Mouse (Mus musculus) splenic B cell, adult 2 months (primary cell): ENCODE results near the gene Calm4.
"Not testable (repeated sequence)": the region's sequence is repeated elsewhere in the genome, so short reads cannot be mapped to it uniquely, and the experiment has no call there.

Experiments
- DNase-seq: peaks from one replicate; pipeline ENCODE4 v3.0.0-alpha.2; 2011; ENCODE audit warnings: low read depth, low spot score
- H3K27me3 ChIP-seq: 2 replicates; pipeline ENCODE4 v1.6.1; 2012; ENCODE audit warnings: mild to moderate bottlenecking, low read length, moderate library complexity, mixed read lengths; ENCODE audit not compliant: control insufficient read depth, poor library complexity, insufficient read depth, severe bottlenecking
- H3K36me3 ChIP-seq: 2 replicates; pipeline ENCODE4 v1.6.1; 2012; ENCODE audit warnings: mild to moderate bottlenecking, low read length, moderate library complexity, mixed read lengths; ENCODE audit not compliant: control insufficient read depth, poor library complexity, insufficient read depth, severe bottlenecking

Gene Calm4

DNA sequence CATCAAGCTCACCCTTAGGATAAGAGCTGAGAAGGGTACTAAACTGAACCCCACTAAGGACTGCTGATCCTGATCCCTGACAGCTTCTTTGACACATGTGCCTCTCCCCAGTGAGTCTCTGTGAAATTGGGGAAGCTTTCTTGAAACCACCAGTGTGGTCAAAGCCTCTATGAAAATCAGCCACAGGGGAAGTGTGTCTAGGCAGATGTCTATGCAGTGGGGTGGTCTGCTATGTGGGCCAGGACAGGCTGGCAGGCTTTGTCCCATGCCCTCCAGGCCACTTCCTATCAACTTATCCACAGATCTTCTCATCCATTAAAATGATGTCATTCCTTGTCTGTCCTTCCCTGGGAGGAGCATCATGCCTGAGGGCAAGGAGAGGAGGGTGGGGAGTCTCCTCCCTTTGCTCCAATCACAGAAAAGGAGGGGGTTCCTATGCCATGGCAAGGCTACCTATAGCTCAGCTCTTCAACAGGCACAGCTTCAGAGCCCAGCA lies at the start of gene Calm4:
Gene Calm4 (plus strand): TSS at position 446 of the 496 bp plus-strand sequence.
- H3K36me3 ChIP-seq, DNase-seq, H3K27me3 ChIP-seq: not testable (repeated sequence)

DNA sequence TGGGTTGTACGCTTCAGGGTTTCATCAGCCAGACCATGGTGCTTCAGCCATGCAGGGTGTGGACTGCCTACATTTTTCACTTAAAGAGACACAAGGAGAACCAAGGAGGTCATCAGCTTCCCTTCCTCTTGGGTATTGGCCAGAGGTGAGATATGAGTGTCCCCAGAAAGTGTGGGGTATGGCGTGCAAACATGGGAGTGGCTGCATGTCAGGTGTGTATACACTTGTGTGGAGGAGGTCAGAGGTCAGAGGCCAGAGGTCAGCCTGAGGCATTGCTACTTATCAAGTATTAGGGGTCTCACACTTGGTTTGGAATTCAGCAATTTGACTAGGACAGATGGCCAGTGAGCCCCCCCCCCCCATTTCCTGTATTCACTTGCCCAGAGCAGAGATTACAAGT lies 49.0 kb upstream of the Calm4 start:
- Histone ChIP-seq H3K27me3 (no peaks in the 10 kb centered on the region), H3K36me3 (no peaks in the 10 kb centered on the region)
- no peak for DNase-seq

DNA sequence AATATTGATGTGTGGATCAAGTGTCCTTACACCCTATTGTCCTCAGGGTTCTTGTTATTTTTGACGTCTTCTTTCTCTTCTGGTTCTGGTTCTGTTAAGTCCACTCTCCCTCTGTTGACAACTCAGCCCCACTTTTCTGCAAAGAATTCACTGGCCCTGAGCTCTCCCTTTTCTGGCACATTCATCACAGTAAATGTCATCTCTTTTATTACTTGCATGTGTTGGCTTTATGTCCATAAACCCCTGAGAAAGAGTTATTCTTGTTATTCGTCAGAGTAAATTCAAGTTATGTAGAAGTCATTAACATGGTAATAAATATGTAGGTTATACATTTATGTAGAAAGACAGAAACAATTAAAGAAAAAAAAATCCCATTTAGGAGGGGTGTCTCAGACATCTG lies 48.0 kb upstream of the Calm4 start:
- Histone ChIP-seq H3K36me3 (no peaks in the 10 kb centered on the region), H3K27me3 (no peaks in the 10 kb centered on the region)
- no peak for DNase-seq

DNA sequence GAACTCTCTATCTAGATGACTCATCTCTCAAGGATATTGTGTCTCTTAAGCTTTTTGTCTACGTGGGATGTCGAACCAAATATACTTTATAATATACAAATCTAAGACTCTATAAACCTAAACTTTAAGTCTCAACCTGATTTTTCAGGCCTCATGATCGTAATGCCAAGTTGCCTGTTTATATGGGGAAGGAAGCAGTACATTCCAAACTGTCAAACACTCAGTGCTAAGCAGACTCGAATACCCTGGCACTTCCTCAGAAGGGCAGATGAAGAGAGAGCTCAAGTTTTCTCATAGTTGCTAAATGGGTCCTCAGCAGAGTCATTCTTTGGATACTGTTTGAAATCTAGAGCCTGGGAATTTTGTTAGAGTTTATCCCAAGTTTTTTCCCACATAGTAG lies 40.9 kb upstream of the Calm4 start:
- Histone ChIP-seq H3K36me3 (no peaks in the 10 kb centered on the region), H3K27me3 (no peaks in the 10 kb centered on the region)
- no peak for DNase-seq

DNA sequence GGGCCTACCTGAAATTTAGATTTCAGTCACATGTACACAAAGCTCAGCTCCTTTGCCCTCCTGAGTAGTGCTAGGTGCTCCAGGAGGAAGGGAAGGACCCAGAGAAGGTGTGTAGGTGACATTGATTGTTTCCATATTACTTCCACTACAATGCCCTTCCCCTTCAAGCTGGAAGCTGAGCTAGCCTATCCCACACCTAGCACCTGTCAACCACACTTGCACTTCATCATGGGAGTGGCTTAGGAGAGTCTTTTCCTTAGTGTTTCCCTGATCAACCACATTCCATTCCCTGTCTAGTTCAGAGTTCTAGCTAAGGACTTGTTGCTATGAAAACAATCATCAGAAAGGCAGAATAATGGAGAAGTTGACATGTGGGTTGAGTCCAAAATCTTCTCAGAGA lies 38.8 kb upstream of the Calm4 start:
- Histone ChIP-seq H3K27me3 (no peaks in the 10 kb centered on the region), H3K36me3 (no peaks in the 10 kb centered on the region)
- DNase-seq = no peak

DNA sequence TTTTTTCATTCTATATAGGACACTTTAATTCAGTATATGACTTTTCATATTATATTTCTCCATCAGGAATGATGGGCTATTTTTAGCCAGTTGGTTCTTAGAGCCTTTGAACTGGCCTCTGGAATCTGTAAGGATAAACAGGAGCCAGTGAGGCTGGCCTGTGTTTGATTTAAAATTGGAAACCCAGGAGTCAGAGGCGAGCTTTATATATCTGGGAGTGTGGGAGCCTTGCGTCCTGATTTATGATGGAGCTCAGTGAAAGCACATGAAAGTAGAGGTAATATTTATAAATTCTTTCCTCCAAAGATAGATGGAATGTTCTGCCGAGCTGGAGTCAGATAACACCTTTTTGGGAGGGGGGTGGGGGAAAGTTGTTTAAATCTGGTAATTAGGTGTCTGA lies 38.2 kb upstream of the Calm4 start:
- Histone ChIP-seq H3K27me3 (no peaks in the 10 kb centered on the region), H3K36me3 (no peaks in the 10 kb centered on the region)

DNA sequence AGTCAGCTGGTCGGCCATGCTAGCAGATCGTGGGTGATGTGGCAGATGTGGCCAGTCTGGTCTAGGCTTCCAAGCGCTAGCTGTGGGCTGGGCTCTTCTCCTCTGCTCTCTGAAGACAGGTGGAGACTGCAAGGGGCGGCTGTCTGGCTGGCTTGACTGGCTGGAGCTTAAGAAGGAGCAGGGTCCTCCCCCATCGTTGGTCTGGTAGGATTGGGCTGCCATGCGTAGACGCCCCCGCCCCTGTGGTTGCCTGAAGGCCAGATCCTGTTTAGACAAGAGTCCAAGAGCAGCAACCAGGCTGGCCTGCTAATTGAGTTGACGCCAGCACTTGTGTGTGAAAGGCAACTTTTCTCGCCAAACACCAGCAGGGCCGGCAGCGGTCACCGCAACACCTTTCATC lies 33.4 kb upstream of the Calm4 start, which contains the start of gene Calml3:
Gene Calml3 (minus strand): TSS at position 131 of the 400 bp plus-strand sequence.
- no peak for DNase-seq
- Histone ChIP-seq H3K36me3 (no peaks in the 10 kb centered on the region), H3K27me3 (no peaks in the 10 kb centered on the region)

More for the DNA sequence above, 38.2 kb upstream of the Calm4 start:
- DNase-seq = no peak

DNA sequence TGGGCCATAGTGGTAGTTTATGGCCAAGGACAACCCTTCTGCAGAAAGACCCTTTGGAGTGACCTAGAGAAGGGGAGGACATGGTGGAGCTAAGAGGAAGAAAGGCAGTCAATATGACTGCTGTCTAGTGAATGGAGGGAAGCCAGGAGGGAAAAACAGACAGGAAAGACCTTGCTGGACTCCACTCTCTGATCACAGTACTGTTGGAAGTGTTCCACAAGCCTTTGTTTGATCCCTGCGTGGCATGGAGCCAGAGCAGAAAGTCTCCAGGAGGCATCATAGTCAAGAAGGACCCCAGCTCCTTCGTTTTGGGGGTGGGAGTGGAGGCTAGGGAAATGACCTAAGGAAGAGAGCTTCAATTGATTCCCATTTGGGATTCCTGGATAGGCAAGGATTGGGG lies 32.4 kb upstream of the Calm4 start:
- Histone ChIP-seq H3K27me3 (no peaks in the 10 kb centered on the region), H3K36me3 (no peaks in the 10 kb centered on the region)
- no peak for DNase-seq

DNA sequence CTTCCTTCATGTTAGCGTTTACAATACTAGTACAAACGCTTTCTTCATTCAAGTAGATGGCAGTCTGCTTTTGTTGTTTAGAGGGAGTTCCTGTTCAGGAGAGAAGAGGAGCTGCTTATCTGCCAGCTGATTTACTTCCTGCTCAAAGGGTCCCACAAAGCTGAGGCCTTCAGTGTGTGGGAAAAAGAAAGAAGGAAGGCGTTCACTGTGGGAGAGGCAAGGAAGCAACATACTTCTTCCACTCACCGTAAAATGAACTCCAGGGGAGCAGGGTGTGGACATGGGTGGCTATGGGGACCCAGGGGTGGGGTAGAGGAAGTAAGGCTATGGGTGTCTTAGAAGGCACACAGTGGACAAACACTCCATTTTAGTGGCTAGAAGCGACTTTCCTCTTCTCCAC lies 31.9 kb upstream of the Calm4 start:
- H3K36me3 ChIP-seq = no peaks in the 10 kb centered on the region
- no peaks in the 10 kb centered on the region for H3K27me3 ChIP-seq
- no peak for DNase-seq

DNA sequence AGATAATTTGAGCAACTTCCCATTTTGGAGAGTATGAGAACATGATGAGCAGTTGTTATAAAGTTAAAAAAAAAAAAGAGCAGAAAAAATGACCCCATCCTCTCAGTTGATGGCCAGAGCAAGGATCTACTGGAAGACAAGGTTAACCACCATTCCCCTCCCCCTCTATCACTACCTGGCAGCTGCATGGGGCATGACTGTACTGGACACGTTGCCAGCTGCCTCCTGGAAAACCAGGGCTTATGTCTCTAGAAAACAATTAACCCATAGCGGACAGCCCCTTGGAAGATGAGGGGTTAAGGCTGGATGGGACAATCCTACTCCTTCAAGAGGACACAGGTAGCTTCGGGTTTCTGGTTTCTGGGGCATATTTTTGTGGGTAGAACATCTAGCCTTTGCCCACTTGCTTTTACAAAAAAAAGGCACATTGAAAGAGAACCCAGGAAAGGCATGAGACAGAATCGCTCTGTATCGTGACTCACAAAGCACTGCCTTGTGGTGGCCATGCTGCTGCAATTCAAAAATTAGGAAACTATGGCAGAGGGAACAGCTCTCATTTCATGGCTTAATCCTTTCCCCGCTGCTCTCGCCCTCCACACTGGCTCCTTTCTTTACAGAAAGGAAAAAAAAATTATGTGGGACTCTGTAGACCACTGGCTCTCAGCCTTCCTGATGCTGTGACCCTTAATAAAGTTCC lies 30.3 kb upstream of the Calm4 start:
- Histone ChIP-seq H3K27me3 (no peaks in the 10 kb centered on the region), H3K36me3 (no peaks in the 10 kb centered on the region)
- DNase-seq = no peak

DNA sequence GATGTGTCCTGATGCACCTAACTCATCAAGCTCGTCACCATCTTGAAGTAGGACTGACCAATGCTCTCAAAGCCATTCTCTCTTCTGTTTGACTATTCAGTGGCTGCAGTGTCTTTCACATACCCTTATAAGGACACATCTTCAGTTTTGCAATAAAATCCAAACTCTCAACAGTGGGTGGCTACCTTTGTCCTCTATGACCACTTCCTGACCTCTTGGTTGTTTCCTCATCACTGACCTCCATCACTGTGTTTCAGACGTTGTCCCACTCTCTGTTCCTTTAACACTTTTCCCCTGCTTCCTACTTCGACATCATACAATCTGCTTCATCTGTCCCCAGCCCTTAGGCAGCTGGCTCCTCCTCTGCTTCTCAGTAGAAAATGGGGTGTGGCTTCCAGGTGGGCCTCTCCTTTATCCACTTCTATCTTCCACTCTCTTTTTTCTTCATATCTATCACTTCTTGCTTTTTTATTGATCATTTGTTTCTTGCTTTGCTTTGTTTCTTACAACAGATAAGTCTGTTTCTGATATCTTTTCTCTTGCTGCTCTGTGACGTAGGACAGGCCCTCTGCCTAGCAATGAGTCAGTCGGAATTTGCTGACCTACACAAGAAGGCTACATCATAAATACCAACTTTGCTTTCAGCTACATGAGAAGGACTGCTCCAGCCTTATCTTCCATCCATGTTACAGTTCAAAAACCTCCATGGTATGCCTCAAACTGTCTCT lies 19.4 kb upstream of the Calm4 start:
- H3K27me3 ChIP-seq = no peaks in the 10 kb centered on the region

DNA sequence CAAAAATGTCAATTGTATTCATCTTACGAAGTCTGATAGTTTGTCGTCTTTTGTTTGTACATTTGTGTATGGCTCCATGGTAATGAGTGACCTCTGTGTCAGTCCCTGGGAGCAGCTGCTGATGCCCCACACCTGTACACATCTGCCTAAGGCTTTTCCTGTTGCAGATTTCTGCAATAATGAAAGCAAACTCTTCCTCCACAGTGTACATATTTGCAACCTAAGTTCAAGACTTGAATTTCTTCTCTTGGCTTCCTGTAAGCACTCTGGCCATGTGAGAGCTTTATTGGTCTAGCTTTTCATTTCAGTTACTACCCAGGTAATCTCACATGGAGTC lies 18.8 kb upstream of the Calm4 start:
- no peaks in the 10 kb centered on the region for H3K36me3 ChIP-seq
- no peaks in the 10 kb centered on the region for H3K27me3 ChIP-seq
- no peak for DNase-seq

More for the DNA sequence above, 19.4 kb upstream of the Calm4 start:
- DNase-seq = no peak
- no peaks in the 10 kb centered on the region for H3K36me3 ChIP-seq

DNA sequence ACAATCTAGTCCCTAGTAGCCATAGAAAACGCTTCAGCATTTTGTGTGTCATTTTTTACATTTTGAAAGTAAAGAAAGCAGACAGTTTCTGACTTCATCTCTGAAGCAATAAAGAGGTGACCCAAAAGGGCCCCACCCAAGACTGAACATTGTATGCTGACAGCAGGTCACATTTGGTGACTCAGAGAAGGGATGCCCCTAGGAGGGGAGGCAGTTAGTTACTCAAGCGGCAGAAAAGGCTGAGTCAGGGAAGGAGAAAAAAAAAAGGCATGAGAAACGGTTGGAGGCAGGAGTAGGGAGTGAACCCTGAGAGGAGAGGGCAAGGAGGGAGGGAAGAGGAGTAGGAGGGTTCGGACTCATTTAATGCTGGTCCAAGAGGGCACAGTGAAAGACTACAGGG lies 15.5 kb upstream of the Calm4 start:
- no peak for DNase-seq
- no peaks in the 10 kb centered on the region for H3K36me3 ChIP-seq
- 0 out of 2 replicates have a peak, but pooled peaks cover 1% of the 10 kb centered on the region for H3K27me3 ChIP-seq

DNA sequence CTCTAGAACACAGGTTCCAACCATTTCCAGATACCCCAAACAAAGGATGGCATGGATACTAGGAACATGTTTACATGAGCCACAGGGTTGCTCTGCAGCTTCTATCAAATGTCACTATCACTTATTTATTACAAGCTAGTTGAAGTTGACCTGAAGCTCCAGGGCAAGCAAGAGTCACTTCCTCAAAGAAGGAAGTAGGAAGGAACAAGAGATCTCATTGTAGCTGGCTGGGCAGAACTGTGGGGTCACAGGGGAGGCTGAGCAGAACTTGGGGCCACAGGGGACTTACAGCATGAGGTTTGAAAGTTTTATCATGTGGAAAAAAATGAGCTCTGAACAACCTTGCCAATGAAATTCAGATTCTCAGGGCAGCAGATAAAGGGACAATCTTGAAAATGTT lies 11.8 kb upstream of the Calm4 start:
- H3K27me3 ChIP-seq = 0 out of 2 replicates have a peak, but pooled peaks cover 1% of the 10 kb centered on the region
- no peaks in the 10 kb centered on the region for H3K36me3 ChIP-seq
- peak; percentile 27 for DNase-seq

DNA sequence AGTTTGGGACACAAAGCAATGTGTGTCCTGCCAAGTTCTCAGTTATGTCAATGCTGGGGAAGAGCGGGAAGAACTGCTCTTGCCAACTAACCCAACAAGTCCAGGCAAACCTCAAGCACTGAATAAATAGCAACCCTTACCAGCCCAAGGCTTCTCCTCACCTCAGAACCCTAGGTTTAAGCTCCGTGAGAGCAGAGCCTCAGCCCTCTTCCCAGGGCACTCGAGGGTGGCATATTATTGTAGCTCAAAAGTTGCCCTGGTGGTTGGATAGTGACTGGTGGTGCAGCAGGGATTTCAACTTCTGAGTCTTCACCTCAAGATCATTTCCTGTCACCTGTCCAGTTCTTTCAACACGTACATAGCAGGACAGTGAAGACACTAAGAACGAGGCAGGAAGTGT lies 6.0 kb upstream of the Calm4 start:
- no peak for DNase-seq
- H3K27me3 ChIP-seq = 0 out of 2 replicates have a peak, but pooled peaks cover 1% of the 10 kb centered on the region
- no peaks in the 10 kb centered on the region for H3K36me3 ChIP-seq
